Mouse (Mus musculus): Measurements from ENCODE around the gene Gm21854.
"Not testable (repeated sequence)": the region's sequence is repeated elsewhere in the genome, so short reads cannot be mapped to it uniquely, and the experiment has no call there.

Gene Gm21854

DNA sequence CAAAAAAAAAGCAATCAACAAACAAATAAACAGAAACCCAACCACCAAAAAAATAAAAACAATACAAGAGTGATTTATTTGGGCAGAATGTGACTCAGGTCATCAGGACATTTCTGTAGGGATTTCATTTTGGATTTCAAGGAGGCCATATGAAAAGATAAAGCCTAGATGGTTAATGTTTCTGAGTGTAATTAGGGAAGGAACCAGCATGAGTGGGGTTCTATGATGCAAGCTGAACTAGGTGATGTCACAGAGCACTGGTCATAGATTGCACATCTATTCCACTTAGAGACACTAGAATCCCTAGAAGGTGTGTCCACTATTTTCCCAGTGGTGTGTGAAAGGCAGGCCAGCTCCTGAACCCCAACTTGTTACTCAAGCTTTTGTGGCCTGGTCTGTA lies at the start of gene Gm21854:
Gene Gm21854 (plus strand): TSS at position 301 of the 400 bp plus-strand sequence.
- DNase-seq (ENCODE audit: extremely low read depth, low read depth, low spot score): not testable (repeated sequence)
